Mouse (Mus musculus): ENCODE measurements around the gene March6. TPM values are rescaled to one million over a fixed set of nuclear protein-coding genes. Genes with fewer than 3 reads are reported as not detected.
A peak's percentile ranks its signal among the peaks of the same experiment; 100 is the strongest.

Gene March6
- polyA plus RNA-seq, 1 experiment, result 2.7 TPM

DNA sequence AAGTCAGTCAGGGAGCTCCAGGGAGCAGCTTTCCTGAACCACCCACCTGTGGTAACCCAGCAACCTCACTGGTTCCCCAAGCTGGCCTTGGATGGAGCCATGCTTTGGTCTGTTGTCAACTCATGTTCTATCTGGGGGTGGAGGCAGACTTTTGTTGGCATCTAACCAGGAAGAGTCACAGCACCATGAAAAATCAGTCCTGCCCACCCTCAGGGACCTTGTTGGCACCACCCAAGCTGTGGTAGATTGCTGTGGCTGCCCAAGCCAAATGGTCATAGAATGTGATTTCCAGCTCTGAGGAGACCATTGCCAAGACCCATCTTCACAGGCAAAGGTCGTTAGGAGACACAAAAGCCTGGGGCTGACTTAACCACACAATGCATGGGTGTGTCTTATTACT is 94.8 kb downstream of the March6 start:
- no peaks in the 10 kb centered on the region for H3K9me3 ChIP-seq (ENCODE audit: control insufficient read depth, low read length)
- no peaks in the 10 kb centered on the region for H3K4me1 ChIP-seq (ENCODE audit: control insufficient read depth)
- no peak overlapping the region for H3K4me3 ChIP-seq (replicated peaks)
- TF ChIP-seq GATA1 (IDR thresholded peaks at IDR 0.05; ENCODE audit: low read length) (no peak), TAL1 (IDR thresholded peaks at IDR 0.05; ENCODE audit: low read length) (no peak)
- H3K36me3 ChIP-seq (ENCODE audit: control insufficient read depth), result no peaks in the 10 kb centered on the region
- no peaks in the 10 kb centered on the region for H3K27me3 ChIP-seq (ENCODE audit: control insufficient read depth)

DNA sequence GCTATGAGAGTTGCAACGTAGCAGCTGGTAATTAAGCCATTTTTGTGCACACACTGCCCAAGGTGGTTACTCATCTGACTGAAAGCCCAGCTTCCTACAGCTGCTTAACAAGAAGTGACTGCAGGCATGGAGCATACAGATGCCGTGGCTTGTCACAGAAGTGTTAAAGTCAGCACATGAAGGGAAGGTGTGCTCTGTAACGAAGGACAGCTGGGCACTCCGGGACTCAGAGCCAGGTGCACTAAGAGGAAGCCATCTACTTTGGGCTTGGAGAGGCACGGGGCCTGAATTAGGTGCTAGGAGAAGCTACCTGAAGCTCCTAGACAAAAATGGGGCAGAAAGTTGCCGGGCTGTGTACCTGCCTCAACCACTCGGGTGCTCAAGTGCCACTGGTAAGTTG is 97.1 kb downstream of the March6 start:
- Histone ChIP-seq H3K4me1 (ENCODE audit: control insufficient read depth) (no peaks in the 10 kb centered on the region), H3K27me3 (ENCODE audit: control insufficient read depth) (no peaks in the 10 kb centered on the region), H3K36me3 (ENCODE audit: control insufficient read depth) (no peaks in the 10 kb centered on the region), H3K9me3 (ENCODE audit: control insufficient read depth, low read length) (no peaks in the 10 kb centered on the region), H3K4me3 (replicated peaks) (no peak overlapping the region)
- TF ChIP-seq GATA1 (IDR thresholded peaks at IDR 0.05; ENCODE audit: low read length) (no peak), TAL1 (IDR thresholded peaks at IDR 0.05; ENCODE audit: low read length) (no peak)

DNA sequence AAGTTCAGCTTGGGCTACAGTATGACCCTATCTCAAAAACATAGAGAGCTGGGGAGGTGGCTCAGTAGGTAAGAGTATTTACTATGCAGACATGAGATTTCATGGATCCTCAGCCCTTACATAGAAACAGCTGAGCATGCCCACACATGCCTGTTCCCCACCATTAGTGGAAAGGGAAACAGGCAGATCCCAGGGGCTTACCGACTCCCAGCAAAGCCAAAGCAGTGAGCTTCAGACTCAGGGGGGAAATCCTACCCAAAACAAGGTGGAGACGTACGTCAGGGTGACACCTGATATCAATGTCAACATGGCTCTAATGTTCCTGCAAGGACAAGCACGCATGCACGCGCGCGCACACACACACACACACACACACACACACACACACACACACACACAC is 99.0 kb downstream of the March6 start:
- no peaks in the 10 kb centered on the region for H3K36me3 ChIP-seq (ENCODE audit: control insufficient read depth)
- TF ChIP-seq TAL1 (IDR thresholded peaks at IDR 0.05; ENCODE audit: low read length) (no peak), GATA1 (IDR thresholded peaks at IDR 0.05; ENCODE audit: low read length) (no peak)
- H3K4me3 ChIP-seq (replicated peaks), result no peak overlapping the region
- no peaks in the 10 kb centered on the region for H3K9me3 ChIP-seq (ENCODE audit: control insufficient read depth, low read length)
- no peaks in the 10 kb centered on the region for H3K27me3 ChIP-seq (ENCODE audit: control insufficient read depth)
- no peaks in the 10 kb centered on the region for H3K4me1 ChIP-seq (ENCODE audit: control insufficient read depth)

DNA sequence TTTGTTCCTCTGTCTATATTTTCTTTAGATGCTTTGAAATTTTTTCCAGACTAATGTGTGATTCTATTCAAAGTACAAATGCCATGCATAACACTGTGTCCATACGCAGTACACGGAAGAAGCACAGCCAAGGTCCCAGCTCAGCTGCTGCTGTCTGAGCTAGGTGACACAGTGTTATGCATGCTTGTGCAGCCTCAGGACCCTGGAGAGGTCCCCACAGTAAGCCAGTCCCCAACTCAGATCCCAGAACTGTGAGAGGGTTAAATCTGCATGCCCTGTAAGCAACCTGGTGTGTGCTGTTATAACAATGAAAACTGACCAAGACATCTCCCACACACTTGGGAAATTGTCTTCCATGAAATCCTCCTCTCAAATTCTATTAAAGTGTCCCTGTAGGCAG is 100.8 kb downstream of the March6 start:
- TF ChIP-seq GATA1 (IDR thresholded peaks at IDR 0.05; ENCODE audit: low read length), result no peak
- TF ChIP-seq TAL1 (IDR thresholded peaks at IDR 0.05; ENCODE audit: low read length), result no peak
- Histone ChIP-seq H3K4me1 (ENCODE audit: control insufficient read depth) (no peaks in the 10 kb centered on the region), H3K9me3 (ENCODE audit: control insufficient read depth, low read length) (no peaks in the 10 kb centered on the region), H3K4me3 (replicated peaks) (no peak overlapping the region), H3K36me3 (ENCODE audit: control insufficient read depth) (no peaks in the 10 kb centered on the region), H3K27me3 (ENCODE audit: control insufficient read depth) (no peaks in the 10 kb centered on the region)

DNA sequence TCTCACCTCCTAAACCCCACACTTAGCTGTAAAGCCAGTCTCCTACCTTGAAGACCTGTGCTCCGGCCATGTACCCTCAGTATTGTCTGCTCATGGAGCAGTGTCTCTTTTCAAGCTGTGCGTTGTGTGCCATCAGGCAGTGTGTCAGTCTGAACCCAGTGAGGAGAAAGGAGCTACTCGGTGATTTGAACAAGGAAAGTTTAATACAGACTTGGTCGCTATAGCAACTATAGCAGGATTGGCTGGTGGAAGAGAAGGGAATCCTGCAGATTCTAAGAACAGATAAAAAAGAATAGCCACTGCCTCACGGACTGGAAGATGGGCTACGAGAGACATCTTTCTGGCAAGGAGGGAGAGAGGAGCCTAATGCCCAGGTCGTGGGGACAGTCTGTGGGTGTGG is 101.4 kb downstream of the March6 start:
- no peak overlapping the region for H3K4me3 ChIP-seq (replicated peaks)
- no peaks in the 10 kb centered on the region for H3K36me3 ChIP-seq (ENCODE audit: control insufficient read depth)
- no peaks in the 10 kb centered on the region for H3K9me3 ChIP-seq (ENCODE audit: control insufficient read depth, low read length)
- no peak for TF ChIP-seq GATA1 (IDR thresholded peaks at IDR 0.05; ENCODE audit: low read length)
- no peak for TF ChIP-seq TAL1 (IDR thresholded peaks at IDR 0.05; ENCODE audit: low read length)
- no peaks in the 10 kb centered on the region for H3K27me3 ChIP-seq (ENCODE audit: control insufficient read depth)
- H3K4me1 ChIP-seq (ENCODE audit: control insufficient read depth), result no peaks in the 10 kb centered on the region

DNA sequence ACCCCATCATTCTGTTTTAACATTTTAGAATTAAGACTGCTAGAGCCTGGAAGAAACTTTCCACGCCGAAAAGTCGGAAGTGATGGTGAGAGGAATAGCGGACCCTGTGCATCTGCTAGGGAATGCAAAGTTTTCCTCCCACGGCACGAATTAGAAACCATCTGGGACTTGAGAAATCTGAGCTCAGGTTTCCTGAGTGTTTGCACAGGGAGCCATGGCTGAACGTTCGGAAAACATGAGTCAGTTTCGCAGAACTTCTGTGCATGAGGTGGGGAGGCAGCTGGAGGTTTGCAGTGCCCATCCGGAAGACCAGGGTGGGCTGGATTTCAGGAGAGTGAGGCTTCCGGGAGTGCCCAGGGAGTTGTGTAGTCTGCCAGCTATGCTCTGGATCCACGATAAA is 102.3 kb downstream of the March6 start:
- Histone ChIP-seq H3K27me3 (ENCODE audit: control insufficient read depth) (no peaks in the 10 kb centered on the region), H3K4me1 (ENCODE audit: control insufficient read depth) (no peaks in the 10 kb centered on the region), H3K9me3 (ENCODE audit: control insufficient read depth, low read length) (no peaks in the 10 kb centered on the region), H3K36me3 (ENCODE audit: control insufficient read depth) (no peaks in the 10 kb centered on the region), H3K4me3 (replicated peaks) (no peak overlapping the region)
- no peak for TF ChIP-seq GATA1 (IDR thresholded peaks at IDR 0.05; ENCODE audit: low read length)
- no peak for TF ChIP-seq TAL1 (IDR thresholded peaks at IDR 0.05; ENCODE audit: low read length)

DNA sequence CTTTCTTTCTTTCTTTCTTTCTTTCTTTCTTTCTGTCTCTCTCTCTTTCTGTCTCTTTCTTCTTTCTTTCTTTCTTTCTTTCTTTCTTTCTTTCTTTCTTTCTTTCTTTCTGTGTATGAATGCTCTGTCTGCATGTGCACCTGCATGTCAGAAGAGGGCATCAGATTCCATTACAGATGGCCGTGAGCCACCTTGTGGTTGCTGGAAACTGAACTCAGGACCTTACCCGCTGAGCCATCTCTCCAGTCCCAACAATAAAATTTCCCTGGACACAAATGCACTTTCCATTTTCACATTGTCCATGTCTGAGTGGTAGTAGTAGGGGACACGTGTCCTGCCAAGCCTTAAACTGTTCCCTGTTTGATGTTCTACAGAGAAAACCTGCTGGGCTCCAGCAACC is 103.5 kb downstream of the March6 start:
- H3K27me3 ChIP-seq (ENCODE audit: control insufficient read depth), result no peaks in the 10 kb centered on the region
- no peaks in the 10 kb centered on the region for H3K9me3 ChIP-seq (ENCODE audit: control insufficient read depth, low read length)
- no peaks in the 10 kb centered on the region for H3K36me3 ChIP-seq (ENCODE audit: control insufficient read depth)
- H3K4me1 ChIP-seq (ENCODE audit: control insufficient read depth), result no peaks in the 10 kb centered on the region
- no peak overlapping the region for H3K4me3 ChIP-seq (replicated peaks)
- TF ChIP-seq TAL1 (IDR thresholded peaks at IDR 0.05; ENCODE audit: low read length), result no peak

DNA sequence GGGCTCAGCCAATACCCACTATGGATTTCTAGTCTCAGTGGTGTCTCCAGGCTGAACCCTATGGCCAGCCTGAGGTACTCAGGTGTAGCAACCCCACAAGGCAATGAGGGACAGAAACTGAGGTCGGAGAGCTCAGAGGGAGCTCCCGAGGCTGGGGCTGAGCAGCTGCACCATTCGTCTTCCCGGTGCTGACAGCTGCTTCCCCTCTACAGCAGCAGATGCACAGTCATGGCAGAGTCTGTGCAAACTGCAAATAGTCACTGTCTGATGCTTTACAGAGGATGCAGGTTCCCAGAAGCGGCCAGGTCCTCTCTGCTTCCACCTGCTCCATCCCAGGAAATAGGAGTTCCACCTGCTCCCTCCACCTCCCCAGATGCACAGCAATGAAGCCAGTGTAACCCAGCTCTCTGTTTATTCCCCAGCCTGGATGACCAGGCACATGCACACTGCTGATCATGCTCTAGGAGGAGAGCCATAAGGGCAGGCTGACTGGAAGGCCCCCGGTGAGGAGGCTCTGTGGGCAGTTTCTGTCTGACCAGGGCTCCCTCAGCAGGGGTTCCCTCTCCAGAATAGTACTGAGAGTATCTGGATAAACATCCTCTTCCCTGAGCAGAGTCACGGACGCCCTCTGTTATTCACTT is 104.7 kb downstream of the March6 start:
- Histone ChIP-seq H3K4me1 (ENCODE audit: control insufficient read depth) (no peaks in the 10 kb centered on the region), H3K27me3 (ENCODE audit: control insufficient read depth) (no peaks in the 10 kb centered on the region), H3K9me3 (ENCODE audit: control insufficient read depth, low read length) (no peaks in the 10 kb centered on the region), H3K4me3 (replicated peaks) (no peak overlapping the region), H3K36me3 (ENCODE audit: control insufficient read depth) (no peaks in the 10 kb centered on the region)
- no peak for TF ChIP-seq GATA1 (IDR thresholded peaks at IDR 0.05; ENCODE audit: low read length)
- no peak for TF ChIP-seq TAL1 (IDR thresholded peaks at IDR 0.05; ENCODE audit: low read length)

DNA sequence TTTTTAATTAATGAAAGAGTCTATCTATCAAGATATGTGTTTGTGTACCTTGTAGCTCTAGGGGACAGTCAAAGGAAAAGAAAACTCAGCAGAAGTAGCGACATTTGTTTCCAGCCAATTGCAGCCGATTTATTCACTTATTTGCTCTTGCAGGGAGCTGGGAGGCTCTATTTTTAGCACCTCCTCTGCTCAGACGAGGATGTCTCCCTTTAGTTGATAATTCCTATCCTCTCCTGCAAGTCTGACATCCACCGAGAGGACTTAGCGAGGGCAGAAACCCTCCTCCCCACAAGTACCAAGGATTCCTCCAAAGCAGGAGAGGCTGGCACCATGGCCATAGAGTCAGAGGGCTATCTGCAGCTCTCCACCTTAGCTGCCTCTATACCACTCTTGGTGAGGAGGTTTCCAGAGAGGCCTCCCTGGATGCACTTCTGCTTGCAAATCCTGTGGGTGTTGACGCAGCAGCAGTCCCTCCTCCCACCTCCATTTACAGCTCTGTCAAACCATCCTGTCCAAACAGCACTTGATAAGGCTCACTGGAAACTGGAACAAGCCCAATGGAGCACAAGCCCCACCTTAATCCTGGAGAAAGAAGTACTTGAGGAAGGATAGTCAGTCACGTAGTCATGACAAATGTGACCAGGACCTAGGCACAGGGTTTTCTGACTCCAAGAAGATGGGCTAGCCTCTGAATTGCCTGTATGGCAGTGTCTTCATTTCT is 108.0 kb downstream of the March6 start:
- Histone ChIP-seq H3K36me3 (ENCODE audit: control insufficient read depth) (no peaks in the 10 kb centered on the region), H3K4me3 (replicated peaks) (no peak overlapping the region), H3K9me3 (ENCODE audit: control insufficient read depth, low read length) (no peaks in the 10 kb centered on the region), H3K27me3 (ENCODE audit: control insufficient read depth) (no peaks in the 10 kb centered on the region), H3K4me1 (ENCODE audit: control insufficient read depth) (peaks cover 9% of the 10 kb centered on the region)
- TF ChIP-seq TAL1 (IDR thresholded peaks at IDR 0.05; ENCODE audit: low read length), result peak; percentile 8; the same call in 1 of the 3 replicates
- no peak for TF ChIP-seq GATA1 (IDR thresholded peaks at IDR 0.05; ENCODE audit: low read length)
